Mouse (Mus musculus): ENCODE results near the gene Fcf1.

Gene Fcf1

DNA sequence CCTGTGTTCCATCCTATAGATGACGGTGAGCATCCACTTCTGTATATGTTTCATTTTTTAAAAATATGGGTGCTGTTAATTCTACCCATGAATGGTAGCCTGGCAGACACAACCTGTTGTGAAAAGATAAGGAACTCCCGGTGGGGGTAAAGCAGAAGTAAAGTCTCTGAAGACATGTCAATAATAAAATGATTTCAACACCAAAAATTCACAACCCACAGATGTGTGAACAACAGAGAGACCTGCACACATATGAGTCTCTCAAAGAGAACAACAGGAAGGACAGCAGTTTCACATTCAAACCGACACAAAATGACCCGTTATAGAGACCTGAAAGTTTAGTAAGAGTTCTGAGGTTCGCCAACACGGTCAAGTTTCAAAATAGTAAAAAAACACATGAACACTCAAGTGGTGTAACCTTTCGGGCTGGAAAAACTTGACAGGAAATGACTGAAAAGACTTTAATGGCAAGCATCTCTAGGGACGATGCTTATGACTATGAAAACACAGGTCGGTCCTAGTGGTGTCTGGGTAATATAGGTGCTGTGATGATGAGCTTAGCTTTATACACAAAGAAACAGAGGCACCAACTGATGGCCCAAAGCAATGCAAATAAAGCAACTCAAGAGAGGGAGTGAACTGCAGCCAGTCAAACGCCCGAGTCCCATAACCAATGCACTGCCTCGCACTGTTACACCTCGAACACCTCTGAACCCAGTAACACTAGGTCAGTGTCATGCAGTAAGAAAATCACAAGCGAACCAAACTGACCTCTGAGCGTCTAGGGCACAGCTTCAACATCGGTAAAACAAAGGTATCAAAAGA is 1.7 kb upstream of the Fcf1 start:
- DNase-seq, result peak; percentile 28 to 39

GRCm38 (mm10) chr12:84969656-84970427 is 855 bp upstream of the Fcf1 start:
- peak; percentile 32 to 34 for DNase-seq

DNA sequence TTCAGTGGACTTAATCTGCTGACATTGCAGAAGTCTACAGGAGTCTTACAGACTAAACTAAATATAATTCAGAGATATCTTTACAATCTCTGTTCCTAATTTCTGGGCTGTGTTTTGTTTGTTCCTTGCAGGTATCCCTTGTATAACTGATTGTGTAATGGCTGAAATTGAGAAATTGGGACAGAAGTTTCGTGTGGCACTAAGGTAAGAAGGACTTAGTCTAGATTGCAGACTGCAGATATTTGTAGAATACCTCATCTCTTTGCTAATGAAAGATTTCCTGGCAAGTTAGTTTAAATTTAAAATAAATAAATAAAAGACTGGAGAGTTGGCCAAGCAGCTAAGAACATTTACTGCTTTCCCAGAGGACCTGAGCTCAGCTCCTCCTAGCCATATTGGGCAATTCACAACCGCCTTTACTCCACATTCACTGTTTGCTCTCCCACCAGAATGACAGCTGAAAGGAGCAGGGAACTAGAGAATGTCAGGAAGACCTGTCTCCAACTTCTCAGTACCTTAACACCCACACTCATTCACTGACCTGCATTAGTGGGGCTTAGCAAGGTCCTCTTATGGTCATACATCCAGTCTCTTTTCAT is 8.7 kb downstream of the Fcf1 start:
- DNase-seq, result no peak

DNA sequence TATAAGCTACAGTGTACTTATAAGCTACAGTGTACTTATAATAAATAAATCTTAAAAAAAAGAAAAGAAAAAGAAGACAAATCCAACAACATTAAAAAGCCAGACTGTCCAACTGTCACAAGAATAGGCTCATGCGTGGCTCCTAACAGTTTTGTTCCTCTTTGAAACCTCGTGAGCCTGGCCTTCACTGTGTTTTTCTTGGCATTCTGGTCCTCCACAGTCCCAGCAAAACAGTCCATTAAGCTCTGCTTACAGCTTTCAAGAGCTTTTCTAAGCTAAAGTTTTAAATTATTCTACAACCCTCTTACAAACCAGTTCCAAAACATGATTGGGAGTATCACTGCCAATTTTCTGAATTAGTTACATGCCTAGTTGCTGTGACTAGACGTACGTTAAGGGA is 18.8 kb downstream of the Fcf1 start:
- no peak for DNase-seq

- no peak for DNase-seq
Measured at GRCm38 (mm10) chr12:84995112-84995761, 24.5 kb downstream of the Fcf1 start.

GRCm38 (mm10) chr12:84996083-84996496 is 25.4 kb downstream of the Fcf1 start, which contains the start of gene Ylpm1:
Ylpm1 (plus strand) TSS chr12:84996321.
- DNase-seq, result peak; percentile 96

DNA sequence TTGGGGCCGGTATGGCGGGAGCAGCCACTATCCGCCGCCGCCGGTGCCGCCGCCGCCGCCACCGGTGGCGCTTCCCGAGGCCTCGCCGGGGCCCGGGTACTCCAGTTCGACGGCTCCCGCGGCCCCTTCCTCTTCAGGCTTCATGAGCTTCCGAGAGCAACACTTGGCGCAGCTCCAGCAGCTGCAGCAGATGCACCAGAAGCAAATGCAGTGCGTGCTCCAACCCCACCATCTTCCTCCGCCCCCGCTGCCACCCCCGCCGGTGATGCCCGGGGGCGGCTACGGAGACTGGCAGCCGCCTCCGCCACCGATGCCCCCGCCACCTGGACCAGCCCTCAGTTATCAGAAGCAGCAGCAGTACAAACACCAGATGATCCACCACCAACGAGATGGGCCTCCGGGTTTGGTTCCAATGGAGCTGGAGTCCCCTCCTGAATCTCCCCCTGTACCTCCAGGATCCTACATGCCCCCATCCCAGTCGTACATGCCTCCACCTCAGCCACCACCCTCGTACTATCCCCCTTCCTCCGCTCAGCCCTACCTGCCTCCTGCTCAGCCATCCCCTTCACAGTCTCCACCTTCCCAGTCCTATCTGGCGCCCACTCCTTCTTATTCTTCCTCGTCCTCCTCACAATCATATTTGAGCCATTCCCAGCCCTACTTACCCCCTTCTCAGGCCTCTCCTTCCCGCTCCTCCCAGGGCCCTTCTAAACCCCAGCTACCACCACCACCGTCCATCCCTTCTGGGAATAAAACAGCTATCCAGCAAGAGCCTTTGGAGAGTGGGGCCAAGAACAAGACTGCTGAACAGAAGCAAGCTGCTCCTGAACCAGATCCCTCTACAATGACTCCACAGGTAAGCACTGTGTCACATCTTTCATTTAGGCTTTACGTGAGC is 26.1 kb downstream of the Fcf1 start:
- peak in 1 of 2 experiments; percentile 59 for DNase-seq

- DNase-seq, result no peak
Measured at GRCm38 (mm10) chr12:84999053-84999452, 28.4 kb downstream of the Fcf1 start.

DNA sequence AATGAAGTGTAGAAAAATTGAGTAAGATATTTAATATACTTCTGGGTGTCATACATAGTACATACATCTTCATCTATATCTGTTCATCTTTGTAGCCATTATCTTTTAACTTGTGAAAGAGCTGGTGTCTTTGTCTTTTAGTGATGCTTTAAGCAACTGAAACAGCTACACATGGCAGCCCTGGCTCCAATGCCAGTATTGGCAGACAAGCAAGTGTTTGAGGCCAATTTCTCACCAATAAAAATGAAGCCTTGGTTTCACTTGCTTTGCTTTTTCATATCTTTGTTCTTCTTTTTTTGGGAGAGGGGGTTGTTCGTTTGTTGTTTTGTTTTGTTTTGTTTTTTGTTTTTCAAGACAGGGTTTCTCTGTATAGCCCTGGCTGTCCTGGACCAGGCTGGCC is 35.5 kb downstream of the Fcf1 start:
- DNase-seq, result no peak

DNA sequence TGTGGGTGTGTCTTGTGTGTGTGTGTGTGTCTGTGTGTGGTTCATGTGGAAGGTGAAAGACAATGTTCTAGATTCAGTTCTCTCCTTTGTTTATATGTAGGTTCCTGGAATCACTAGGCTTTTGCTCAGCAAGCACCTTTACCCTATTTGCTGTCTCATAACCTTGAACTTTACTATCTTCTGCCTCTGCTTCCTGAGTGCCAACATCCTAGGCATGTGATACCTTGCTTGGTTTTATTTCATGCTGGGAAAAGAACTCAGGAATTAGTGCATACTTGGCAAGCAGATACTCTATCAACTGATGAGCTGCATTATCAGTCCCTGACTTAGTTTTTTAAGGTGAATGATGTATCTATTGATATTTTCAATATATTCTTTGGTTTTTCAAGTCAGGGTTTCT is 36.3 kb downstream of the Fcf1 start:
- no peak for DNase-seq

DNA sequence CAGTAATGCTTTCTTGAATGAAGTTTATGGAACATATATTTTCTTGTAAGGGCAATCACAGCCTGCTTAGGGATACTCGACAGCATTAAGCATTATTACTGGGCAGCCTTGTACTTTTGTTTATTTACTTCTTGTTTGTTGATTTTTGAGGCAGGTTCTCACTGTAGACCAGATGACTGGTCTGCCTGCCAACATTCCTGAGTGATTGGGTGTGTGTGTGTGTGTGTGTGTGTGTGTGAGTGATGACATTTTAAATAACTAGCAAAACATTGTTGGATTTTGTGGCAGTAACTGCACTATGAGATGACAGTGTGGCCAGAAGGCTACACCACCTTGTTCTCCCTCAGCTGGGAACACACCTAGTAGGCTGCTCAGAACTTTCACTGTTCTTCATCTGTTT is 39.1 kb downstream of the Fcf1 start:
- no peak for DNase-seq

GRCm38 (mm10) chr12:85010541-85010940 is 39.8 kb downstream of the Fcf1 start:
- DNase-seq, result no peak

DNA sequence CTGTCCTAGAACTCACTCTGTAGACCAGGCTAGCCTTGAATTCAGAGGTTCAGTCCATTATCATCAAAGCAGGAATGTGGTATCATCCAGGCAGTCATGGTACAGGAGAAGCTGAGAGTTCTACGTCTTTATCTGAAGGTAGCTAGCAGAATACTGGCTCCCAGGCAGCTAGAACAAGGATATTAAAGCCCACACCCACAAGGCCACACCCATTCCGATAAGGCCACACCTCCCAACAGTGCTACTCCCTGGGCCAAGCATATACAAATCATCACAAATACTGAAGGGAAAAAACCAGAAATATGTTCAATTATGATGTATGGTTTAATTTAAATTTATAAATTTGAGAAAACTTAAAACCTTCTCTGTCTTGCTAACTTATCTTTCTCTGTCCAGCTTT is 41.5 kb downstream of the Fcf1 start:
- no peak for DNase-seq

DNA sequence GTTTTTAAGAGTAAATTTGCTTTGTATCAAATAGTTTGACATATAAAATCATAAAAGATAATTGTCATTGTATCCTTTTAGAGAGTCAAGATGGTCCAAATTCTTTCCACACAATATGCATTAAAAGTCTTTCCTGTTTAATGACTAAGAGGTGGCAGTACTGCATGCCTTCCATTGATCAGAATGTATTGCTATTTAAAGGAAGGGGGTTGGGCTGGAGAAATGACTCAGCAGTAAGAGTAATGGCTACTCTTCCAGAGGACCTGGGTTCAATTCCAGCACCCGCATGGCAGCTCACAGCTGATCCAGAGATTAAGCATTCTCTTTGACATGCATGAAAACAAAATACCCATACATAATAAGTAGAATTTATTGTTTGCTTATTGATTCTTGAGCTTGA is 51.4 kb downstream of the Fcf1 start:
- DNase-seq, result no peak

GRCm38 (mm10) chr12:85032710-85033109 is 62.0 kb downstream of the Fcf1 start:
- peak; percentile 45 to 49 for DNase-seq
